Mouse (Mus musculus): ENCODE measurements around the gene Nuak1. TPM values are rescaled to one million over a fixed set of nuclear protein-coding genes. Genes with fewer than 3 reads are reported as not detected.

The Nuak1 gene
- polyA plus RNA-seq, 2 experiments = 3.3 to 19.6 TPM

DNA sequence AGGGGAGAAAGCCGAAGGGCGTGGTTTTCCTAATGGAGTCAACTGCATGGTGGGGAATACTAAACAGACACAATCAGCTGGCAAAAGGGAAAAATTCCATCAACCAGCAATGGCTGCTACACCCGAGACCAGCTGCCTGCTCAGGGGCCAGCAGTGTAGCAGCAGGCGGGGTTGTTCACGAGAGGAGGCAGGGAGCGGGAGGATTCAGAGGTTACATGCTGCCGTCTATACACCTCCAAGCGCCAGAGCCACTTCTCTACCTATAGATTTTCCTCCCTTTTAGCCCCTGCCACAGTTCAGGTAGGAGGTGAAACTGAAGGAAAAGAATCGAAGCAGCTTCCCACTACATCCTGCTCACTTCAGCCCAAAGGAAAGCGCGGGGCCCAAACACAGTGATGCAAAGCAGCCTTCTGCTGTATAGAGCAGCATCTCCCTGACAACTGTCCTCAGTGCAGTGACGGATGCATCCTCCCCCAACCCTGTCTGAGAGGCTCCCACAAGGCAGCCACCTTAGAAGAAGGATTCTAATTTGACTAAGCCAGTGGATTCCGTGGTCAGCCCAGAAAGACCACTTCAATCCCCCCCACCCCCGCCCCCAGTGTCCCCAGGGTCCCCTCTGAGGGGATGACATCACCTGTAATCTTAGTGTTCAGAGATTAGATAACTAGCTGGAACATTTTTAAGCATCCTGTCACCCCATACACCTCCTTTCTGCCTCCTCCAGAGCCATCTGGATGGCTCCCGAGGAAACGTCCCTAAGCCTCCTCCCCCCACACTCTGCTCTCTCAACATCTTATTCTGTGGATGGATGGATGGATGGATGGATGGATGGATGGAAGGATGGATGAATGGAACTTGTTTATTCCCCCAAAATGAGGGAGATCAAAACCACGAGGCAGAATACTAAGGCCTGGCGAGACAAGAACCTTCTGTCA lies 68.0 kb downstream of the Nuak1 start:
- H3K9me3 ChIP-seq (ENCODE audit: control insufficient read depth, low read length) = no peaks in the 10 kb centered on the region
- H3K9ac ChIP-seq (ENCODE audit: low read depth, low read length, severe bottlenecking) = no peak overlapping the region
- DNase-seq (ENCODE audit: low spot score) (no peak), ATAC-seq (ENCODE audit: low FRiP score, low read depth) (0 out of 2 replicates have a peak, but pooled peaks have one; percentile 43)
- TF ChIP-seq POLR2A (IDR thresholded peaks at IDR 0.05; ENCODE audit: borderline replicate concordance, extremely low read depth, insufficient read depth, insufficient read length) = no peak
- no peak overlapping the region for H3K4me2 ChIP-seq (replicated peaks; ENCODE audit: low read depth, low read length, severe bottlenecking)
- 46% methylated on average over 18 of the region's 18 CpGs for WGBS
- peaks cover 23% of the 10 kb centered on the region for H3K36me3 ChIP-seq (ENCODE audit: control insufficient read depth, insufficient read depth, low read length)
- H3K27me3 ChIP-seq (ENCODE audit: control insufficient read depth, insufficient read depth, low read length) = no peaks in the 10 kb centered on the region
- H3K4me3 ChIP-seq (replicated peaks; ENCODE audit: low read length) = no peak overlapping the region
- H3K27ac ChIP-seq (replicated peaks; ENCODE audit: low read depth, low read length) = no peak overlapping the region
- peaks cover 5% of the 10 kb centered on the region; the same call in 1 of the 2 replicates for H3K4me1 ChIP-seq (ENCODE audit: control insufficient read depth, insufficient read depth, low read length)

DNA sequence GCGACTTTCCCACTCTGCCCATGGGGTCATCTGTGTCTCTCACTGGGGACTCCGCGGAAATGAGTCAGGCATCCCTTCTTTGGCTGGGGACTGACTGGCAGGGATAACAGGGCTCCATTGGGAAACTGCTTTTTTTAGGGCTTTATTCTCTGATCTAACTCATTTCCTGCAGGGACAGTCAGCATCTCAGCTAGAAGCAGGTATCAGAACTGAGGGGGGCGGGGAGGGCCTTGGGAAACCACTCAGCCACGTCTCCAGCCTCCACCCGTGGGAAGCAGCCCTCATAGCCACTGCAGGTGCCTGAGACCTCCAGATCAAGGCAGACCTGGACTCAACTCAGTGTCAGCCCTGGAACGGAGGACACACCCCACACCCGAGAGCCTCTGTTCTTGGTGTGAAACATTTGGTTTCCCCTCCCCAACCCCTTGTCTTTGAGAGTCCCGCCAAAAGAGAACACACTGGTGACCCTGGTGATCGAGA lies 68.7 kb downstream of the Nuak1 start:
- no peaks in the 10 kb centered on the region for H3K9me3 ChIP-seq (ENCODE audit: control insufficient read depth, low read length)
- ATAC-seq (ENCODE audit: low FRiP score, low read depth) = 0 out of 2 replicates have a peak, but pooled peaks have one; percentile 28
- H3K4me1 ChIP-seq (ENCODE audit: control insufficient read depth, insufficient read depth, low read length) = peaks cover 5% of the 10 kb centered on the region; the same call in 1 of the 2 replicates
- WGBS = 34% methylated on average over 10 of the region's 10 CpGs
- H3K9ac ChIP-seq (ENCODE audit: low read depth, low read length, severe bottlenecking) = no peak overlapping the region
- H3K36me3 ChIP-seq (ENCODE audit: control insufficient read depth, insufficient read depth, low read length) = peaks cover 22% of the 10 kb centered on the region
- H3K4me2 ChIP-seq (replicated peaks; ENCODE audit: low read depth, low read length, severe bottlenecking) = no peak overlapping the region
- TF ChIP-seq POLR2A (IDR thresholded peaks at IDR 0.05; ENCODE audit: borderline replicate concordance, extremely low read depth, insufficient read depth, insufficient read length) = no peak
- H3K27me3 ChIP-seq (ENCODE audit: control insufficient read depth, insufficient read depth, low read length) = no peaks in the 10 kb centered on the region
- DNase-seq (ENCODE audit: low spot score) = no peak
- no peak overlapping the region for H3K4me3 ChIP-seq (replicated peaks; ENCODE audit: low read length)
- no peak overlapping the region for H3K27ac ChIP-seq (replicated peaks; ENCODE audit: low read depth, low read length)

DNA sequence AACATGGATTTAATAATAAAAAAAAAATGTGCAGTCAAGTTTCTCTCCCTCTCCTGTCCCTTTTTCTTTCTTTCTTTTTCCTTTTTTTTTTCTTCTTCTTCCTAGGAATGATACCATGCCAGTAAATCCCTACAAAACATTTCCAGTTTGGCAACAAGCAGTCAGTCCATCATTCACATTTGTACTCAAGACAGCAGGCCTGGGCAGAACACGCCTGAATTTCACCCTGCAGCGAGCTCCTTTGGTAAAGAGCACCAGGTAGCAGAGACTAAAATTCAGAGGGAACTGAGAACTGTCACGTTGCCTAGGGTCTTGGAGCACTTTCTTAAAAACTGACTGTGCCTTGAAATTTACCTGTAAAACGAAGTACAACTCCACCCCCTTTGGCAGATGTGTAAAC lies 69.2 kb downstream of the Nuak1 start:
- H3K4me2 ChIP-seq (replicated peaks; ENCODE audit: low read depth, low read length, severe bottlenecking) = no peak overlapping the region
- H3K27ac ChIP-seq (replicated peaks; ENCODE audit: low read depth, low read length) = no peak overlapping the region
- no peaks in the 10 kb centered on the region for H3K27me3 ChIP-seq (ENCODE audit: control insufficient read depth, insufficient read depth, low read length)
- H3K9me3 ChIP-seq (ENCODE audit: control insufficient read depth, low read length) = no peaks in the 10 kb centered on the region
- H3K4me1 ChIP-seq (ENCODE audit: control insufficient read depth, insufficient read depth, low read length) = peaks cover 5% of the 10 kb centered on the region; the same call in 1 of the 2 replicates
- H3K36me3 ChIP-seq (ENCODE audit: control insufficient read depth, insufficient read depth, low read length) = peaks cover 22% of the 10 kb centered on the region
- ATAC-seq (ENCODE audit: low FRiP score, low read depth) (no peak), DNase-seq (ENCODE audit: low spot score) (no peak)
- no peak for TF ChIP-seq POLR2A (IDR thresholded peaks at IDR 0.05; ENCODE audit: borderline replicate concordance, extremely low read depth, insufficient read depth, insufficient read length)
- no peak overlapping the region for H3K9ac ChIP-seq (ENCODE audit: low read depth, low read length, severe bottlenecking)
- 50% methylated on average over 4 of the region's 4 CpGs for WGBS
- H3K4me3 ChIP-seq (replicated peaks; ENCODE audit: low read length) = no peak overlapping the region

DNA sequence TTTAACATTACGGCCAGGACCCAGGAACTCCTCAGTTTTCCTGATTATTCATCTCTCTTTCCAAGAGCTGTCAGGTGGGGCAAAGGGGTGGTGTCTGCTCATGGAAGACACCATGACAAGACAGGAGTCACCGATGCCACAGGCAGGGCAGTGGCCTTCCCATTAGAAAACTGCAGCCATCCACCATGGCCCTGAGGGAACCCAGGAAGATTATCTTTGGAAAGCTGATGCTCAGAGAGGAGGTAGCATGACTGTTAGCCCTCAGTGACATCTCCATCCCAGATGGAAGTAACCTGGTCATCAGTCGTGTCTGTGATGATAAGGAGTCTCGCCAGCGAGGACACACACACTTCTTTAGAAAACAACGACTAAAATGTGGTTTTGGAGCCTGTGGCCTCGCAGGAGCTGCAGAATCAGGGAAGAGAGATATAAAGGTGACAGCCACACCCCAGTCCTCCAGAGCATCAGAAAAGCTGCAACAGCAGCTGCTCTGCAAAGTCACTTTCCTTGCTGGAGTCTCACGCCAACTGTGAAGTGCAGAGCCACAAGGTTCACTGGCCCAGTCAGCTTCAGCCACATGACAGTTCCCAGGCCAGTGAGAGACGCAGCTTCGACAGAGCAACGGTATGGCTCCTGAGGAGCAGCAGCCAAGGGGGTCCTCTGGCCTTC lies 70.6 kb downstream of the Nuak1 start:
- Histone ChIP-seq H3K27me3 (ENCODE audit: control insufficient read depth, insufficient read depth, low read length) (no peaks in the 10 kb centered on the region), H3K4me3 (replicated peaks; ENCODE audit: low read length) (no peak overlapping the region), H3K36me3 (ENCODE audit: control insufficient read depth, insufficient read depth, low read length) (peaks cover 18% of the 10 kb centered on the region), H3K9me3 (ENCODE audit: control insufficient read depth, low read length) (no peaks in the 10 kb centered on the region), H3K9ac (ENCODE audit: low read depth, low read length, severe bottlenecking) (no peak overlapping the region), H3K4me1 (ENCODE audit: control insufficient read depth, insufficient read depth, low read length) (peaks cover 8% of the 10 kb centered on the region), H3K4me2 (replicated peaks; ENCODE audit: low read depth, low read length, severe bottlenecking) (no peak overlapping the region), H3K27ac (replicated peaks; ENCODE audit: low read depth, low read length) (no peak overlapping the region)
- ATAC-seq (ENCODE audit: low FRiP score, low read depth) = no peak
- TF ChIP-seq POLR2A (IDR thresholded peaks at IDR 0.05; ENCODE audit: borderline replicate concordance, extremely low read depth, insufficient read depth, insufficient read length) = no peak
- no peak for DNase-seq (ENCODE audit: low spot score)
- 84% methylated on average over 11 of the region's 11 CpGs for WGBS

DNA sequence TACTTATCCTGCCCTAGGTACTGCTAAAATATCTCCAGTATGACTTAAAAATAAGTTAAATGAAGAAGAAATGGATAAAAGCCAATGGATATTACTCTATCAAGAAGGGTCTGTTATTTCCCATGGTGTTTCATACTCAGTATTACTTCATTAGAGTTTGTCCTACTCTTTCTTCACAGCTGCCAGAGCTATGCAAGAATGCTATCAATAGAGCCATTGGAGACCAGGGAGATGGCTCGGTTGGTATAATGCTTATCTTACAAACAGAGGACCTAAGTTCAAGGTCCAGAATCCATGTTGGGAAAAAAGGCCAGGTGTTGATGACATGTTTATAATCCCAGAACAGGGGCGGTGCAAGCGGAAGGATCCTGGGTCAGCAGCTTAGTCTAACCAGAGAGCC lies 72.2 kb downstream of the Nuak1 start:
- no peak overlapping the region for H3K27ac ChIP-seq (replicated peaks; ENCODE audit: low read depth, low read length)
- no peaks in the 10 kb centered on the region for H3K27me3 ChIP-seq (ENCODE audit: control insufficient read depth, insufficient read depth, low read length)
- WGBS = 88% methylated on average over 3 of the region's 3 CpGs
- H3K4me1 ChIP-seq (ENCODE audit: control insufficient read depth, insufficient read depth, low read length) = peaks cover 8% of the 10 kb centered on the region
- no peak overlapping the region for H3K9ac ChIP-seq (ENCODE audit: low read depth, low read length, severe bottlenecking)
- no peak for TF ChIP-seq POLR2A (IDR thresholded peaks at IDR 0.05; ENCODE audit: borderline replicate concordance, extremely low read depth, insufficient read depth, insufficient read length)
- ATAC-seq (ENCODE audit: low FRiP score, low read depth) (no peak), DNase-seq (ENCODE audit: low spot score) (no peak)
- H3K4me2 ChIP-seq (replicated peaks; ENCODE audit: low read depth, low read length, severe bottlenecking) = no peak overlapping the region
- peaks cover 5% of the 10 kb centered on the region; the same call in 1 of the 2 replicates for H3K36me3 ChIP-seq (ENCODE audit: control insufficient read depth, insufficient read depth, low read length)
- H3K4me3 ChIP-seq (replicated peaks; ENCODE audit: low read length) = no peak overlapping the region
- H3K9me3 ChIP-seq (ENCODE audit: control insufficient read depth, low read length) = no peaks in the 10 kb centered on the region

Measured in limb, embryonic 14.5 days (tissue).